Mouse (Mus musculus): ENCODE data around the gene Bcl2a1a.
"Not testable (repeated sequence)": the region's sequence is repeated elsewhere in the genome, so short reads cannot be mapped to it uniquely, and the experiment has no call there.

Bcl2a1a gene

GRCm38 (mm10) chr9:88956670-88957153, at the start of gene Bcl2a1a:
Gene Bcl2a1a (plus strand): TSS chr9:88956900.
- not testable (repeated sequence) for DNase-seq (ENCODE audit: low spot score in 2 of 2)

GRCm38 (mm10) chr9:88916576-88916975, 40.1 kb upstream of the Bcl2a1a start:
- not testable (repeated sequence) for DNase-seq (ENCODE audit: low spot score in 2 of 2)

- DNase-seq (ENCODE audit: low spot score in 2 of 2) = peak in 1 of 2 experiments; percentile 43
Measured at GRCm38 (mm10) chr9:88938312-88938711, 18.4 kb upstream of the Bcl2a1a start.

GRCm38 (mm10) chr9:88951466-88951865, 5.2 kb upstream of the Bcl2a1a start:
- DNase-seq (ENCODE audit: low spot score in 2 of 2) = not testable (repeated sequence)

GRCm38 (mm10) chr9:88953151-88953550, 3.5 kb upstream of the Bcl2a1a start:
- DNase-seq (ENCODE audit: low spot score in 2 of 2) = not testable (repeated sequence)

- DNase-seq (ENCODE audit: low spot score in 2 of 2) = not testable (repeated sequence)
Measured at GRCm38 (mm10) chr9:88955224-88955623, 1.5 kb upstream of the Bcl2a1a start.

- DNase-seq (ENCODE audit: low spot score in 2 of 2) = not testable (repeated sequence)
Measured at GRCm38 (mm10) chr9:88956035-88956434, 665 bp upstream of the Bcl2a1a start.

GRCm38 (mm10) chr9:88958891-88959290, 2.2 kb downstream of the Bcl2a1a start:
- DNase-seq (ENCODE audit: low spot score in 2 of 2) = no peak

- DNase-seq (ENCODE audit: low spot score in 2 of 2) = not testable (repeated sequence)
Measured at GRCm38 (mm10) chr9:88959981-88960380, 3.3 kb downstream of the Bcl2a1a start.

- DNase-seq (ENCODE audit: low spot score in 2 of 2) = not testable (repeated sequence)
Measured at GRCm38 (mm10) chr9:88966462-88966861, 9.8 kb downstream of the Bcl2a1a start.

GRCm38 (mm10) chr9:88969502-88969901, 12.8 kb downstream of the Bcl2a1a start:
- DNase-seq (ENCODE audit: low spot score in 2 of 2) = not testable (repeated sequence)

- DNase-seq (ENCODE audit: low spot score in 2 of 2) = not testable (repeated sequence)
Measured at GRCm38 (mm10) chr9:88976875-88977274, 20.2 kb downstream of the Bcl2a1a start.

- DNase-seq (ENCODE audit: low spot score in 2 of 2) = not testable (repeated sequence)
Measured at GRCm38 (mm10) chr9:88979781-88980180, 23.1 kb downstream of the Bcl2a1a start.

GRCm38 (mm10) chr9:89001541-89001940, 44.8 kb downstream of the Bcl2a1a start:
- not testable (repeated sequence) for DNase-seq (ENCODE audit: low spot score in 2 of 2)

Measured in right cerebral cortex, postnatal 10 days (tissue).